Mouse (Mus musculus) testis, adult 2 months (tissue): ENCODE data around the gene Fubp1. TPM values are rescaled to one million over a fixed set of nuclear protein-coding genes. Genes with fewer than 3 reads are reported as not detected.
A peak's percentile ranks its signal among the peaks of the same experiment; 100 is the strongest.

ENCODE experiments used
- H3K27ac ChIP-seq: fragments of 200-500 bp; 2 replicates; pipeline ENCODE4 v1.5.1; 2012; ENCODE audit warnings: low read depth, low read length; ENCODE audit not compliant: control insufficient read depth, insufficient read depth
- H3K27me3 ChIP-seq: fragments of 200-500 bp; 2 replicates; pipeline ENCODE4 v1.6.1; 2012; ENCODE audit warnings: mild to moderate bottlenecking, low read length, moderate library complexity; ENCODE audit not compliant: control insufficient read depth, insufficient read depth
- H3K36me3 ChIP-seq: fragments of 200-500 bp; 2 replicates; pipeline ENCODE4 v1.6.1; 2012; ENCODE audit warnings: mild to moderate bottlenecking, low read length; ENCODE audit not compliant: control insufficient read depth, insufficient read depth
- H3K4me1 ChIP-seq: fragments of 200-500 bp; 2 replicates; pipeline ENCODE4 v1.6.1; 2012; ENCODE audit warnings: low read length; ENCODE audit not compliant: control insufficient read depth, insufficient read depth
- H3K4me3 ChIP-seq: fragments of 200-500 bp; 2 replicates; pipeline ENCODE4 v1.5.1; 2012; ENCODE audit warnings: low read depth, mild to moderate bottlenecking, low read length, moderate library complexity, mixed read lengths; ENCODE audit not compliant: control insufficient read depth
- CTCF ChIP-seq: fragments of 200-500 bp; IDR thresholded peaks from 2 replicates; pipeline ENCODE4 v1.5.1; 2012; ENCODE audit warnings: low read depth, mild to moderate bottlenecking, inconsistent platforms, low read length, moderate library complexity; ENCODE audit not compliant: control insufficient read depth, insufficient read depth, insufficient replicate concordance
- POLR2A ChIP-seq: fragments of 200-500 bp; IDR thresholded peaks from 2 replicates; pipeline ENCODE4 v1.6.1; 2012; ENCODE audit warnings: low read depth, mild to moderate bottlenecking, inconsistent platforms, low read length, moderate library complexity; ENCODE audit not compliant: control insufficient read depth
- polyA plus RNA-seq: library from polyadenylated mRNA; depleted of rRNA; stranded (reverse); fragments of >200 nt; gene quantifications from 2 replicates; pipeline ENCODE4 v1.2.3, GENCODE M21; 2012

Fubp1 gene
- polyA plus RNA-seq, 1 experiment: 55.8 TPM

DNA sequence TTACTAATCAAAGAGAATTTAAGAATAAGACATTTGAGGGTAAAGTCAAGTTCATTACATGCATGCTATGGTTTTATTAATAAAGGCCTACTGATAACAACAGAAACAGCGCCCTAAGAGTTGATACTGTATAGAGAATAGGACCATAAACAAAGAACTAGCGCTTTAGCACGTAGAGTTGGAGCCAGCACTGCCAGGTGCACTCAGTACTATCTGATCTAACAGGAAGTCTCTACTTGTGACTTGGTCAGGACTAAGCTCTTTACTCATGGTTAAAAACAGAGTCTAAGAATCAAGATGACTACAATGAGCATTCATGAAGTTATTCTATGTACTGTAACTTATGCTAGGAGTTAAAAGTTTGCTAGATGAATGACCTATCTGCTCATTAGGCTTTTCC lies 5.6 kb upstream of the Fubp1 start:
- Histone ChIP-seq H3K27ac (no peak overlapping the region), H3K27me3 (no peaks in the 10 kb centered on the region), H3K36me3 (no peaks in the 10 kb centered on the region; the same call in 1 of the 2 replicates), H3K4me1 (peaks cover 2% of the 10 kb centered on the region; the same call in 1 of the 2 replicates), H3K4me3 (no peak overlapping the region)
- TF ChIP-seq CTCF (no peak), POLR2A (no peak)

DNA sequence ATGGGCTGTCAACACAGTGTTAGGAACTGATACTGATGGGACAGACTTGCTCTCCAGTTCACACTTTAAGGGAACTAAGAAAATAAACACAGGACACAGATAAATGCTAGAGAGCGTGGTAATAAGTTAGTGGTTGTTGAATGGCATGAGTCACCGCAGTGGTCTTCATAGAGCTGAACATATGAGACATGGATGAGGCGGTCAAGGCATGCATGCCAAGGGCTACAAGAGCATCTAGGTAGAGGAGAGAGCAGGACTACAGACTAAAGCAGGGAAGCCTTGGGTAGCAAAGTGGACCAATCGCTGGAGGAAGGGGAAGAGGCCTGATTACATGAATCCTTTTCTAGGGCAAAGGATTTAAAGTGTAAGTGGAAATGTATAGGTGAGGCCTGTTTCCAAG lies 3.1 kb upstream of the Fubp1 start:
- no peak overlapping the region for H3K27ac ChIP-seq
- TF ChIP-seq CTCF: no peak
- TF ChIP-seq POLR2A: no peak
- no peaks in the 10 kb centered on the region for H3K27me3 ChIP-seq
- H3K4me3 ChIP-seq: no peak overlapping the region; the same call in 1 of the 2 replicates
- peaks cover 2% of the 10 kb centered on the region; the same call in 1 of the 2 replicates for H3K4me1 ChIP-seq
- H3K36me3 ChIP-seq: no peaks in the 10 kb centered on the region; the same call in 1 of the 2 replicates

GRCm38 (mm10) chr3:152208096-152208885 lies 1.9 kb upstream of the Fubp1 start:
- TF ChIP-seq CTCF (no peak), POLR2A (no peak)
- Histone ChIP-seq H3K27me3 (no peaks in the 10 kb centered on the region), H3K27ac (no peak overlapping the region), H3K4me1 (peaks cover 2% of the 10 kb centered on the region; the same call in 1 of the 2 replicates), H3K4me3 (peak overlapping the region; percentile 76), H3K36me3 (no peaks in the 10 kb centered on the region; the same call in 1 of the 2 replicates)

DNA sequence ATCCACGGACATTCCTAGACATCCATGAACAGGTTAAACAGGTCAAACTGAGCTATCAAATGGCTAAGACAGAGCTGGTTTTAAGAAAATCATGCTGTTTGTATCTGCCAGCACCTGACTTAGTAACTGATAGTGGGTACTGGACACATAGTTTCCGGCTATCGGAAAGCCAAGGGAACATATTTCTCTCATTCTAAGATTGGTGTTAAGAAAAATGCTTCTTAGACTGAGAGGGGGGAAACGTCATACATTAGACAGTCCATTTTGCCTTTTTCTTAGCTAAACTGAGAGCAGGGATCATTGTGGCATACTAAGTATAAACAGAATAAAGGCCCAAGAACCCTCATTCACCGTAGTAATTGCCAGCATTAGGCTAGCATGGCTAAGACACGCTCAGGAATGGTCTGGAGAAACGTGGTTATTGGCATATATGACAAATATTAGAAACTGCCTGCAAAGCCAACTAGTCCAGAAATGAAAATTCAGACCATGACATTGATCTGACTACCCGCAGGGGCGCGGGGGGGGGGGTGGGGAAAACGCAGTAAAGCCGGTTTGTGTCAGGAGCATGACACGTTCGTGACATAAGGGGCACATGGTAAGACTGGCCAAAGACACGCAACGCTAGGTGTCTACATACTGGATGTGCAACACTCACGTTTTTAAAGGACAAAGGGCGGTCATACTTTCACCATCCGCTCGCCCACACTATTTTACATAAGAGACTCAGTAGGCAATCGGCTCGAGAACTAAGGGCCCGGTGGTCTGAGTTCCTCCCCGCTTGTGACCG lies 850 bp upstream of the Fubp1 start:
- Histone ChIP-seq H3K27ac (peak overlapping the region; percentile 96), H3K27me3 (no peaks in the 10 kb centered on the region), H3K4me3 (peak overlapping the region; percentile 94), H3K36me3 (no peaks in the 10 kb centered on the region; the same call in 1 of the 2 replicates), H3K4me1 (peaks cover 2% of the 10 kb centered on the region; the same call in 1 of the 2 replicates)
- TF ChIP-seq CTCF: no peak
- no peak for TF ChIP-seq POLR2A

GRCm38 (mm10) chr3:152210728-152211391 lies 638 bp downstream of the Fubp1 start:
- Histone ChIP-seq H3K27me3 (no peaks in the 10 kb centered on the region), H3K36me3 (no peaks in the 10 kb centered on the region; the same call in 1 of the 2 replicates), H3K4me3 (peak overlapping the region; percentile 94), H3K27ac (peak overlapping the region; percentile 96), H3K4me1 (peaks cover 2% of the 10 kb centered on the region; the same call in 1 of the 2 replicates)
- no peak for TF ChIP-seq CTCF
- no peak for TF ChIP-seq POLR2A

GRCm38 (mm10) chr3:152211731-152212279 lies 1.6 kb downstream of the Fubp1 start:
- peak overlapping the region; percentile 5; the same call in 1 of the 2 replicates for H3K27ac ChIP-seq

More at GRCm38 (mm10) chr3:152211731-152212279, 1.6 kb downstream of the Fubp1 start:
- TF ChIP-seq CTCF: no peak
- no peak for TF ChIP-seq POLR2A
- Histone ChIP-seq H3K4me1 (peaks cover 2% of the 10 kb centered on the region; the same call in 1 of the 2 replicates), H3K4me3 (peak overlapping the region; percentile 66), H3K27me3 (no peaks in the 10 kb centered on the region), H3K36me3 (no peaks in the 10 kb centered on the region; the same call in 1 of the 2 replicates)
